Mouse (Mus musculus): ENCODE measurements around the gene Gm11084. TPM values are rescaled to one million over a fixed set of nuclear protein-coding genes. Genes with fewer than 3 reads are reported as not detected.
"Not testable (repeated sequence)": the region's sequence is repeated elsewhere in the genome, so short reads cannot be mapped to it uniquely, and the experiment has no call there.

Gm11084 gene
- polyA plus RNA-seq, 1 experiment = not detected

GRCm38 (mm10) chr2:73023803-73024202 is 37.3 kb upstream of the Gm11084 start:
- Histone ChIP-seq H3K4me3 (ENCODE audit: insufficient read depth, poor library complexity, severe bottlenecking) (no peak overlapping the region), H3K36me3 (ENCODE audit: control insufficient read depth, insufficient read depth) (no peaks in the 10 kb centered on the region), H3ac (ENCODE audit: control insufficient read depth, insufficient read length, low read depth) (no peak overlapping the region), H3K79me2 (ENCODE audit: control insufficient read depth, insufficient read depth) (no peaks in the 10 kb centered on the region), H3K27me3 (ENCODE audit: control insufficient read depth, insufficient read depth, insufficient read length) (no peaks in the 10 kb centered on the region), H3K79me3 (ENCODE audit: low read depth) (no peaks in the 10 kb centered on the region)
- TF ChIP-seq MYOD1 (IDR thresholded peaks at IDR 0.05; ENCODE audit: control insufficient read depth, insufficient read length, low read depth) (no peak), CEBPB (IDR thresholded peaks at IDR 0.05; ENCODE audit: low read depth) (no peak), MYOG (IDR thresholded peaks at IDR 0.05; ENCODE audit: control insufficient read depth, extremely low read depth, insufficient read length) (no peak), FOSL1 (IDR thresholded peaks at IDR 0.05; ENCODE audit: insufficient read depth, low read length, poor library complexity, severe bottlenecking) (no peak), MAX (IDR thresholded peaks at IDR 0.05) (no peak), USF1 (IDR thresholded peaks at IDR 0.05; ENCODE audit: low read depth) (no peak)

- no peaks in the 10 kb centered on the region for H3K27me3 ChIP-seq (ENCODE audit: control insufficient read depth, insufficient read depth, insufficient read length)
- no peaks in the 10 kb centered on the region for H3K79me2 ChIP-seq (ENCODE audit: control insufficient read depth, insufficient read depth)
- H3K79me3 ChIP-seq (ENCODE audit: low read depth) = no peaks in the 10 kb centered on the region
- H3K36me3 ChIP-seq (ENCODE audit: control insufficient read depth, insufficient read depth) = no peaks in the 10 kb centered on the region
- no peak for TF ChIP-seq CEBPB (IDR thresholded peaks at IDR 0.05; ENCODE audit: low read depth)
- no peak for TF ChIP-seq MYOG (IDR thresholded peaks at IDR 0.05; ENCODE audit: control insufficient read depth, extremely low read depth, insufficient read length)
- no peak for TF ChIP-seq CTCF (IDR thresholded peaks at IDR 0.05; ENCODE audit: control insufficient read depth, insufficient read depth, insufficient read length)
- TF ChIP-seq MAX (IDR thresholded peaks at IDR 0.05) = no peak
- no peak for TF ChIP-seq FOSL1 (IDR thresholded peaks at IDR 0.05; ENCODE audit: insufficient read depth, low read length, poor library complexity, severe bottlenecking)
- TF ChIP-seq MYOD1 (IDR thresholded peaks at IDR 0.05; ENCODE audit: control insufficient read depth, insufficient read length, low read depth) = no peak
- TF ChIP-seq USF1 (IDR thresholded peaks at IDR 0.05; ENCODE audit: low read depth) = no peak
- no peak overlapping the region for H3K4me3 ChIP-seq (ENCODE audit: insufficient read depth, poor library complexity, severe bottlenecking)
- H3ac ChIP-seq (ENCODE audit: control insufficient read depth, insufficient read length, low read depth) = no peak overlapping the region
These were observed 34.5 kb upstream of the Gm11084 start for GRCm38 (mm10) chr2:73021046-73021445.

GRCm38 (mm10) chr2:73019371-73020146 is 33.0 kb upstream of the Gm11084 start:
- Histone ChIP-seq H3K79me2 (ENCODE audit: control insufficient read depth, insufficient read depth) (no peaks in the 10 kb centered on the region), H3K79me3 (ENCODE audit: low read depth) (no peaks in the 10 kb centered on the region)
- TF ChIP-seq MYOG (IDR thresholded peaks at IDR 0.05; ENCODE audit: control insufficient read depth, extremely low read depth, insufficient read length) (no peak), USF1 (IDR thresholded peaks at IDR 0.05; ENCODE audit: low read depth) (no peak), CEBPB (IDR thresholded peaks at IDR 0.05; ENCODE audit: low read depth) (no peak), FOSL1 (IDR thresholded peaks at IDR 0.05; ENCODE audit: insufficient read depth, low read length, poor library complexity, severe bottlenecking) (no peak), MAX (IDR thresholded peaks at IDR 0.05) (no peak), MYOD1 (IDR thresholded peaks at IDR 0.05; ENCODE audit: control insufficient read depth, insufficient read length, low read depth) (no peak), CTCF (IDR thresholded peaks at IDR 0.05; ENCODE audit: control insufficient read depth, insufficient read depth, insufficient read length) (no peak)

GRCm38 (mm10) chr2:73014063-73014462 is 27.5 kb upstream of the Gm11084 start:
- H3ac ChIP-seq (ENCODE audit: control insufficient read depth, insufficient read length, low read depth); H3K79me3 ChIP-seq (ENCODE audit: low read depth); H3K27me3 ChIP-seq (ENCODE audit: control insufficient read depth, insufficient read depth, insufficient read length); H3K36me3 ChIP-seq (ENCODE audit: control insufficient read depth, insufficient read depth); H3K4me3 ChIP-seq (ENCODE audit: insufficient read depth, poor library complexity, severe bottlenecking); H3K79me2 ChIP-seq (ENCODE audit: control insufficient read depth, insufficient read depth): not testable (repeated sequence)
- peak; percentile 68 for TF ChIP-seq MAX (IDR thresholded peaks at IDR 0.05)
- TF ChIP-seq FOSL1 (IDR thresholded peaks at IDR 0.05; ENCODE audit: insufficient read depth, low read length, poor library complexity, severe bottlenecking) = peak; percentile 92
- peak; percentile 56 for TF ChIP-seq MYOD1 (IDR thresholded peaks at IDR 0.05; ENCODE audit: control insufficient read depth, insufficient read length, low read depth)

More at GRCm38 (mm10) chr2:73019371-73020146, 33.0 kb upstream of the Gm11084 start:
- no peak overlapping the region for H3ac ChIP-seq (ENCODE audit: control insufficient read depth, insufficient read length, low read depth)
- no peaks in the 10 kb centered on the region for H3K36me3 ChIP-seq (ENCODE audit: control insufficient read depth, insufficient read depth)
- H3K27me3 ChIP-seq (ENCODE audit: control insufficient read depth, insufficient read depth, insufficient read length) = no peaks in the 10 kb centered on the region
- H3K4me3 ChIP-seq (ENCODE audit: insufficient read depth, poor library complexity, severe bottlenecking) = no peak overlapping the region

GRCm38 (mm10) chr2:73012636-73013035 is 26.1 kb upstream of the Gm11084 start:
- Histone ChIP-seq H3K79me3 (ENCODE audit: low read depth) (no peaks in the 10 kb centered on the region), H3K4me3 (ENCODE audit: insufficient read depth, poor library complexity, severe bottlenecking) (no peak overlapping the region), H3ac (ENCODE audit: control insufficient read depth, insufficient read length, low read depth) (no peak overlapping the region), H3K36me3 (ENCODE audit: control insufficient read depth, insufficient read depth) (no peaks in the 10 kb centered on the region), H3K27me3 (ENCODE audit: control insufficient read depth, insufficient read depth, insufficient read length) (no peaks in the 10 kb centered on the region), H3K79me2 (ENCODE audit: control insufficient read depth, insufficient read depth) (no peaks in the 10 kb centered on the region)
- TF ChIP-seq FOSL1 (IDR thresholded peaks at IDR 0.05; ENCODE audit: insufficient read depth, low read length, poor library complexity, severe bottlenecking) (no peak), MYOD1 (IDR thresholded peaks at IDR 0.05; ENCODE audit: control insufficient read depth, insufficient read length, low read depth) (no peak), USF1 (IDR thresholded peaks at IDR 0.05; ENCODE audit: low read depth) (no peak), CEBPB (IDR thresholded peaks at IDR 0.05; ENCODE audit: low read depth) (no peak), CTCF (IDR thresholded peaks at IDR 0.05; ENCODE audit: control insufficient read depth, insufficient read depth, insufficient read length) (no peak), MAX (IDR thresholded peaks at IDR 0.05) (no peak), MYOG (IDR thresholded peaks at IDR 0.05; ENCODE audit: control insufficient read depth, extremely low read depth, insufficient read length) (no peak)

- H3K4me3 ChIP-seq (ENCODE audit: insufficient read depth, poor library complexity, severe bottlenecking) = no peak overlapping the region
- no peak overlapping the region for H3ac ChIP-seq (ENCODE audit: control insufficient read depth, insufficient read length, low read depth)
- H3K79me2 ChIP-seq (ENCODE audit: control insufficient read depth, insufficient read depth) = no peaks in the 10 kb centered on the region
- H3K36me3 ChIP-seq (ENCODE audit: control insufficient read depth, insufficient read depth) = no peaks in the 10 kb centered on the region
- no peaks in the 10 kb centered on the region for H3K27me3 ChIP-seq (ENCODE audit: control insufficient read depth, insufficient read depth, insufficient read length)
- no peaks in the 10 kb centered on the region for H3K79me3 ChIP-seq (ENCODE audit: low read depth)
- TF ChIP-seq USF1 (IDR thresholded peaks at IDR 0.05; ENCODE audit: low read depth) (no peak), CTCF (IDR thresholded peaks at IDR 0.05; ENCODE audit: control insufficient read depth, insufficient read depth, insufficient read length) (no peak), FOSL1 (IDR thresholded peaks at IDR 0.05; ENCODE audit: insufficient read depth, low read length, poor library complexity, severe bottlenecking) (no peak), MAX (IDR thresholded peaks at IDR 0.05) (no peak), MYOD1 (IDR thresholded peaks at IDR 0.05; ENCODE audit: control insufficient read depth, insufficient read length, low read depth) (no peak), MYOG (IDR thresholded peaks at IDR 0.05; ENCODE audit: control insufficient read depth, extremely low read depth, insufficient read length) (no peak), CEBPB (IDR thresholded peaks at IDR 0.05; ENCODE audit: low read depth) (no peak)
These were observed 21.0 kb upstream of the Gm11084 start for GRCm38 (mm10) chr2:73007472-73007871.

All from C2C12 (cell line).